Mouse (Mus musculus) kidney, postnatal 0 days (tissue): ENCODE measurements at regions not wholly inside any gene's neighbourhood (a gene's known extent, or its start where the extent isn't known, plus 50 kb on each side); places are given as distances from the start of the nearest gene placed in this dataset.

ENCODE experiments used
- ATAC-seq: fragments of 200-750 bp; cut with Nextera tagmentation; replicated peaks from 2 replicates; pipeline ENCODE4 v1.8.0; 2017; ENCODE audit warnings: low read depth, moderate number of reproducible peaks, moderate TSS enrichment, moderate library complexity; ENCODE audit not compliant: low FRiP score
- DNase-seq: peaks from one replicate; pipeline ENCODE4 v3.0.0-alpha.2; 2016; ENCODE audit warnings: low spot score
- H3K27ac ChIP-seq: fragments of 300-500 bp; sonication (generic); 2 replicates; pipeline ENCODE4 v1.5.1; 2014; ENCODE audit warnings: mild to moderate bottlenecking
- H3K27me3 ChIP-seq: fragments of 300-500 bp; sonication (generic); 2 replicates; pipeline ENCODE4 v1.6.1; 2014; ENCODE audit warnings: low read length, mixed read lengths; ENCODE audit not compliant: insufficient read depth
- H3K36me3 ChIP-seq: fragments of 300-500 bp; sonication (generic); 2 replicates; pipeline ENCODE4 v1.6.1; 2014; ENCODE audit warnings: low read length, mixed read lengths; ENCODE audit not compliant: insufficient read depth
- H3K4me1 ChIP-seq: fragments of 300-500 bp; sonication (generic); replicated peaks from 2 replicates; pipeline ENCODE4 v1.6.1; 2014; ENCODE audit warnings: antibody characterized with exemption, low read length, mixed read lengths; ENCODE audit not compliant: insufficient read depth
- H3K4me2 ChIP-seq: fragments of 300-500 bp; sonication (generic); 2 replicates; pipeline ENCODE4 v1.6.1; 2014; ENCODE audit warnings: mild to moderate bottlenecking, low read length, moderate library complexity, mixed read lengths
- H3K4me3 ChIP-seq: fragments of 300-500 bp; sonication (generic); replicated peaks from 2 replicates; pipeline ENCODE4 v1.5.1; 2014; ENCODE audit warnings: low read depth, low read length
- H3K9ac ChIP-seq: fragments of 300-500 bp; sonication (generic); 2 replicates; pipeline ENCODE4 v1.6.1; 2014; ENCODE audit warnings: low read depth, low read length
- H3K9me3 ChIP-seq: fragments of 300-500 bp; sonication (generic); replicated peaks from 2 replicates; pipeline ENCODE4 v1.6.1; 2016; ENCODE audit warnings: low read length, inconsistent platforms, mixed read lengths
- CTCF ChIP-seq: IDR thresholded peaks from 2 replicates; pipeline ENCODE4 v1.5.1; 2016; ENCODE audit warnings: antibody characterized with exemption, low read depth, mild to moderate bottlenecking, moderate library complexity
- WGBS: fragments of 180-500 bp; shearing (Covaris S2); extraction: QIAGEN DNeasy Blood & Tissue Kit; methylation state at CpG from one replicate; pipeline ENCODE4 v1.1.7; 2014; 5-methylcytosine and 5-hydroxymethylcytosine counted together

DNA sequence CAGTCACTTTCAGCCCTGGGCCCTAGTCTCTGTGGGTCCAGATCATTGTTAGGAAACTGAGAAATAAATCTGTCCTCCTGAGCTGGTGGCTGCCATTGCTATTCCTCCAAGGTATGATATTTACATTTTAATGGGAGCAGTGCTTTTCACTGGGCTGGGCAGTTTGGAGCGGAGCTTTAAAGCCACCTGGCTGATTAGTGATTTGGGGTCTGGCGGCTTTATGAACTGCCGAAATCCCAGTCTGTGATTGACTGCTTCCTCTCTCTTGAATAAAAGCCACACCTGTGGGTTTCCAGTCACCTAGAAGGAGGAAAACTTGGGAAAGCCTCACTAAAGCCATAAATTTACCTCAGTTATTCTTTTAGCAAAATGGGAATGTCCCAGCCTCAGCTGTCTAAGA lies 88.0 kb upstream of the Zeb2 start:
- no peak for TF ChIP-seq CTCF
- DNase-seq: no peak

DNA sequence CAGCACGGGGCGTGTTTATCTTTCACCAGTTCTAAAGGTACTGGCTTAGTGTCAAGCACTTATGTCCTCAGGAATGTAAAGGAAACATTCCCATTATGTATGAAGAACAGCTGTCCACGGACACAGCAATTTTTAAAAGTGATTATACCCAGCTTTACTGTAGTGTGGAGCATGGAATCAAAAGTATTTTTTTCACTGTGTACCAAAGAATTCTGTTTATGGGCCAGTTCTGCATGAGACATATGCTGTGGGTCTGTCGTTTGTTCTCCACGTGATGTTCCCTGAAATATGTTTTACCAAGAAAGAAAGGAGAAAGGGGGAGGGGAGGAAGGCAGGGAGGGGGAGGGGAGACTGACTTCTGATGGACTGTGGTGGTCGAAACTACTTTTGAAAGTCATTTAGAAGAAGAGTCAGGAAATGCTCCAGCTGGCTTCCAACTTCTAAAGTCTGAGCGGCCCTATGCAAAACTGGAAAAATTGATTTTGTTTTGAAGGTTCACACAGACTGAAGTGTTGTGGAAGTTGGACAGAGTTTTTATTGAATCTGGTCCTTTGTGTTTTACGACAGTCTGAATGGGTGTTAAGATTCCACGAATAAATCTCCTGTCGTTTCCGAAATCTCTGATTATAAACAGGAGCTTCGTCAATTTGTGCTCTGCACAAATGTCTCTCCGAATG lies 80.9 kb upstream of the Zeb2 start:
- ATAC-seq: no peak
- WGBS: 59% methylated on average over 13 of the region's 13 CpGs
- H3K4me1 ChIP-seq: no peaks in the 10 kb centered on the region
- no peak overlapping the region for H3K4me2 ChIP-seq
- no peak overlapping the region for H3K9ac ChIP-seq
- no peak overlapping the region for H3K27ac ChIP-seq
- H3K4me3 ChIP-seq: no peak overlapping the region
- no peaks in the 10 kb centered on the region for H3K27me3 ChIP-seq
- DNase-seq: peak; percentile 45
- no peaks in the 10 kb centered on the region for H3K36me3 ChIP-seq
- no peak for TF ChIP-seq CTCF
- no peaks in the 10 kb centered on the region for H3K9me3 ChIP-seq

More for the DNA sequence above, 88.0 kb upstream of the Zeb2 start:
- H3K4me2 ChIP-seq: no peak overlapping the region
- no peaks in the 10 kb centered on the region for H3K27me3 ChIP-seq
- 54% methylated on average over 3 of the region's 3 CpGs for WGBS
- H3K9me3 ChIP-seq: no peaks in the 10 kb centered on the region
- no peak overlapping the region for H3K9ac ChIP-seq
- H3K36me3 ChIP-seq: no peaks in the 10 kb centered on the region
- no peak overlapping the region for H3K4me3 ChIP-seq
- no peak for ATAC-seq
- H3K4me1 ChIP-seq: no peaks in the 10 kb centered on the region
- H3K27ac ChIP-seq: no peak overlapping the region

DNA sequence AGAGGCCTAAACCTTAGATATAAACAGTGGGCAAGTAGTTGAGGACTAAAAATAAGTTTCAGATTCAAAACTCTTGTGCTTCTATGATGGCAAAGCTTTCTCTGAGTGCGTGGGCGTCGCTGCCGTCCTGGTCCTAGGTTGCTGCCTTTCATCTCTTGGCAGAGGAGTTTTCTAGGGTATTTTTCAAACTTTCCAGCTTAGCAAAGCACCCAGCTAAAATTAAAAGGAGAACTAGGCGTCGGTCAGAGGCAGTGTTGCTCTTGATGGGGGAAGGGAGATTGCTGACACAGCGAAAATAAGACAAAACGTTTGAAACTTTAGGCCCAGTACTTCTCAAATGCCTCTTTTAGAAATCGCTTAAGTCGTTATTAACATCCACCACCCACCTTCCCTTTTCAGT lies 80.1 kb upstream of the Zeb2 start:
- no peak for TF ChIP-seq CTCF
- Histone ChIP-seq H3K36me3 (no peaks in the 10 kb centered on the region), H3K9ac (no peak overlapping the region), H3K27me3 (no peaks in the 10 kb centered on the region), H3K4me2 (no peak overlapping the region), H3K27ac (no peak overlapping the region), H3K4me3 (no peak overlapping the region), H3K4me1 (no peaks in the 10 kb centered on the region), H3K9me3 (no peaks in the 10 kb centered on the region)
- DNase-seq (peak; percentile 36), ATAC-seq (no peak)
- WGBS: 59% methylated on average over 10 of the region's 10 CpGs

DNA sequence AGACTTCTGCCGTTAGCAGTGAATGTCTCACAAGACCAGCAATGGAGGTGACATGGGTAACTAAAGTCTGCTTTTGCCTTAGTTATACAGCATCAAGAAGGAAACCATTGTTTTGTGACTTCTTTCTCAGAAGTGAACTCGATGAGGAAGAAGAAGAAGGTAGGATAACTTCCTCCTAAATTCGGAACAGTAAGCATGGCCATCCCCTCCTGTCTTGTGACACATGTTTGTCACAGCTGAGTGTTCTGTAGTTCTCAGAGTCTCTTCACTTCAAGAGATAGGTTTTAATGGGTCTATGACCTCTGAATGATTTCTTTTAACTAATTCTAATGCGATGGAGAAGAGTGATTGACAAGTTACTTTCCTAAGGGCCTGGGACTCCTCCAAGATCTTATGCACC lies 79.3 kb upstream of the Zeb2 start:
- WGBS: 90% methylated on average over 4 of the region's 4 CpGs
- ATAC-seq (no peak), DNase-seq (no peak)
- Histone ChIP-seq H3K9ac (no peak overlapping the region), H3K27ac (no peak overlapping the region), H3K4me3 (no peak overlapping the region), H3K27me3 (no peaks in the 10 kb centered on the region), H3K4me2 (no peak overlapping the region), H3K9me3 (no peaks in the 10 kb centered on the region), H3K36me3 (no peaks in the 10 kb centered on the region), H3K4me1 (no peaks in the 10 kb centered on the region)
- no peak for TF ChIP-seq CTCF

DNA sequence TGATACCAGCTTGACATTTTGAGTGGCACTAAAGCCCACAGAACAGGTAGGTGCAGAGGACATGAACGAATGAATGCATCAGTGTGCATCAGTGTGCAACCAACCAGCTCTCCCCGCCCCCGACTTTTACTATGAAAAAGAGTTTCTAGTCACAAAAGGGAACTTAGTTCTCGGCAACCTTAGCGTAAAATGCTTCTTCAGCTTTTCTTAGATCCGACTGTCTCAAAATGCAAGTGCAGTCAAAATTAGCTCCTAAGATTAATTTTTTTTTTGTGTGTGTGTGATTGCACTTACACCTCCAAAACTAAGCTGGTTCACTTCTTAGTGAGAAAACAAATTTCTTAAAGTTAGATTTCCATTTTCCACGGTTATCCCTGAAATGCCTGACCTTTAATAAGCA lies 77.1 kb upstream of the Zeb2 start:
- no peaks in the 10 kb centered on the region for H3K27me3 ChIP-seq
- TF ChIP-seq CTCF: no peak
- H3K4me2 ChIP-seq: no peak overlapping the region
- no peak overlapping the region for H3K4me3 ChIP-seq
- H3K27ac ChIP-seq: no peak overlapping the region
- WGBS: 78% methylated on average over 7 of the region's 7 CpGs
- ATAC-seq (no peak), DNase-seq (no peak)
- H3K36me3 ChIP-seq: no peaks in the 10 kb centered on the region
- H3K9me3 ChIP-seq: no peaks in the 10 kb centered on the region
- H3K9ac ChIP-seq: no peak overlapping the region
- H3K4me1 ChIP-seq: no peaks in the 10 kb centered on the region

DNA sequence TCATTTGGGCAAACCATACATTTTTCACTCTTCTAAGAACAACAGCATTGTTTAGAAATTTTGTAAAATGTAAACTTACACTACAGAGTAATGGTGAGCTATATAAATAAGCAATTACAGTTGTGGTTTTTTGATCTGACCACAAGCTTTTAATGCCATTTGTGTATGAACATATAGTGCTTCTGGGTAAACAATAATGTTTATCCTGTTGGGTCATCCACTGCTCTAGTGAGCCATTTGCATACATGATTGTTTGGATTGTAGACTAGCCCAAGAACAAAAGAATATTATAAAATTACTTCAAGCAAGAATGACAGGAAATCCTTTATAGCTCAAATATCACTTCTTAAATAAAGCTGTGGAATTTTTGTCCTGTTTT lies 68.4 kb upstream of the Zeb2 start:
- 0 out of 2 replicates have a peak, but pooled peaks cover 5% of the 10 kb centered on the region for H3K4me1 ChIP-seq
- no peaks in the 10 kb centered on the region for H3K36me3 ChIP-seq
- H3K27me3 ChIP-seq: no peaks in the 10 kb centered on the region
- no peak overlapping the region for H3K27ac ChIP-seq
- no peak overlapping the region for H3K4me3 ChIP-seq
- H3K9ac ChIP-seq: no peak overlapping the region
- H3K9me3 ChIP-seq: no peaks in the 10 kb centered on the region
- no peak for TF ChIP-seq CTCF
- no peak for DNase-seq
- no peak for ATAC-seq
- peak overlapping the region; percentile 54 for H3K4me2 ChIP-seq
